Mouse (Mus musculus): ENCODE data around the gene Fev. TPM values are rescaled to one million over a fixed set of nuclear protein-coding genes. Genes with fewer than 3 reads are reported as not detected.

Gene Fev
- total and polyA plus RNA-seq, 2 experiments, result not detected

- H3K36me3 ChIP-seq (ENCODE audit: control insufficient read depth, insufficient read depth, low read length), result no peaks in the 10 kb centered on the region
- no peak overlapping the region for H3K4me3 ChIP-seq (ENCODE audit: insufficient read depth, low read depth, low read length)
- H3K79me2 ChIP-seq (ENCODE audit: control insufficient read depth, insufficient read depth, low read length), result no peaks in the 10 kb centered on the region
- no peak overlapping the region for H3K9ac ChIP-seq (ENCODE audit: low read depth, low read length)
- TF ChIP-seq POLR2A (IDR thresholded peaks at IDR 0.05; ENCODE audit: extremely low read depth, insufficient read depth, low read length), result no peak
- TF ChIP-seq CTCF (IDR thresholded peaks at IDR 0.05; ENCODE audit: low read depth, low read length), result no peak
- H3K27me3 ChIP-seq (ENCODE audit: control insufficient read depth, insufficient read depth, low read length), result peaks cover 31% of the 10 kb centered on the region
- no peaks in the 10 kb centered on the region for H3K4me1 ChIP-seq (ENCODE audit: control insufficient read depth, insufficient read depth, low read length)
- H3K27ac ChIP-seq (replicated peaks; ENCODE audit: insufficient read depth, low read depth, low read length), result no peak overlapping the region
- 8% methylated on average over 8 of the region's 8 CpGs for WGBS
- no peak for DNase-seq (ENCODE audit: extremely low read depth, low read depth, low spot score)
Measured at GRCm38 (mm10) chr1:74882828-74883227, 2.4 kb downstream of the Fev start.

GRCm38 (mm10) chr1:74882055-74882734 is 3.0 kb downstream of the Fev start:
- H3K27ac ChIP-seq (replicated peaks; ENCODE audit: insufficient read depth, low read depth, low read length), result no peak overlapping the region
- no peaks in the 10 kb centered on the region for H3K79me2 ChIP-seq (ENCODE audit: control insufficient read depth, insufficient read depth, low read length)
- peak overlapping the region; percentile 6; the same call in 1 of the 2 replicates for H3K4me3 ChIP-seq (ENCODE audit: insufficient read depth, low read depth, low read length)
- H3K36me3 ChIP-seq (ENCODE audit: control insufficient read depth, insufficient read depth, low read length), result no peaks in the 10 kb centered on the region
- no peak overlapping the region for H3K9ac ChIP-seq (ENCODE audit: low read depth, low read length)
- H3K4me1 ChIP-seq (ENCODE audit: control insufficient read depth, insufficient read depth, low read length), result no peaks in the 10 kb centered on the region
- WGBS, result 2% methylated on average over 72 of the region's 74 CpGs
- no peak for DNase-seq (ENCODE audit: extremely low read depth, low read depth, low spot score)
- TF ChIP-seq POLR2A (IDR thresholded peaks at IDR 0.05; ENCODE audit: extremely low read depth, insufficient read depth, low read length), result no peak
- no peak for TF ChIP-seq CTCF (IDR thresholded peaks at IDR 0.05; ENCODE audit: low read depth, low read length)
- peaks cover 31% of the 10 kb centered on the region for H3K27me3 ChIP-seq (ENCODE audit: control insufficient read depth, insufficient read depth, low read length)

- Histone ChIP-seq H3K27me3 (ENCODE audit: control insufficient read depth, insufficient read depth, low read length) (peaks cover 31% of the 10 kb centered on the region), H3K36me3 (ENCODE audit: control insufficient read depth, insufficient read depth, low read length) (no peaks in the 10 kb centered on the region), H3K27ac (replicated peaks; ENCODE audit: insufficient read depth, low read depth, low read length) (no peak overlapping the region), H3K9ac (ENCODE audit: low read depth, low read length) (no peak overlapping the region), H3K4me3 (ENCODE audit: insufficient read depth, low read depth, low read length) (no peak overlapping the region), H3K4me1 (ENCODE audit: control insufficient read depth, insufficient read depth, low read length) (no peaks in the 10 kb centered on the region), H3K79me2 (ENCODE audit: control insufficient read depth, insufficient read depth, low read length) (no peaks in the 10 kb centered on the region)
- TF ChIP-seq CTCF (IDR thresholded peaks at IDR 0.05; ENCODE audit: low read depth, low read length) (peak; percentile 95), POLR2A (IDR thresholded peaks at IDR 0.05; ENCODE audit: extremely low read depth, insufficient read depth, low read length) (no peak)
- 6% methylated on average over 18 of the region's 18 CpGs for WGBS
- peak; percentile 42 for DNase-seq (ENCODE audit: extremely low read depth, low read depth, low spot score)
Measured at GRCm38 (mm10) chr1:74880785-74881360, 4.3 kb downstream of the Fev start.

GRCm38 (mm10) chr1:74877199-74877598 is 8.0 kb downstream of the Fev start:
- DNase-seq (ENCODE audit: extremely low read depth, low read depth, low spot score), result no peak
- WGBS, result 46% methylated on average over 3 of the region's 3 CpGs
- peaks cover 7% of the 10 kb centered on the region for H3K27me3 ChIP-seq (ENCODE audit: control insufficient read depth, insufficient read depth, low read length)
- no peak overlapping the region for H3K4me3 ChIP-seq (ENCODE audit: insufficient read depth, low read depth, low read length)
- no peaks in the 10 kb centered on the region for H3K4me1 ChIP-seq (ENCODE audit: control insufficient read depth, insufficient read depth, low read length)
- H3K36me3 ChIP-seq (ENCODE audit: control insufficient read depth, insufficient read depth, low read length), result no peaks in the 10 kb centered on the region
- TF ChIP-seq POLR2A (IDR thresholded peaks at IDR 0.05; ENCODE audit: extremely low read depth, insufficient read depth, low read length) (no peak), CTCF (IDR thresholded peaks at IDR 0.05; ENCODE audit: low read depth, low read length) (no peak)
- H3K9ac ChIP-seq (ENCODE audit: low read depth, low read length), result no peak overlapping the region
- H3K27ac ChIP-seq (replicated peaks; ENCODE audit: insufficient read depth, low read depth, low read length), result no peak overlapping the region
- no peaks in the 10 kb centered on the region for H3K79me2 ChIP-seq (ENCODE audit: control insufficient read depth, insufficient read depth, low read length)

GRCm38 (mm10) chr1:74872218-74872617 is 13.0 kb downstream of the Fev start:
- Histone ChIP-seq H3K27me3 (ENCODE audit: control insufficient read depth, insufficient read depth, low read length) (peaks cover 3% of the 10 kb centered on the region; the same call in 1 of the 2 replicates), H3K4me1 (ENCODE audit: control insufficient read depth, insufficient read depth, low read length) (no peaks in the 10 kb centered on the region), H3K79me2 (ENCODE audit: control insufficient read depth, insufficient read depth, low read length) (no peaks in the 10 kb centered on the region), H3K36me3 (ENCODE audit: control insufficient read depth, insufficient read depth, low read length) (no peaks in the 10 kb centered on the region), H3K27ac (replicated peaks; ENCODE audit: insufficient read depth, low read depth, low read length) (no peak overlapping the region), H3K9ac (ENCODE audit: low read depth, low read length) (no peak overlapping the region), H3K4me3 (ENCODE audit: insufficient read depth, low read depth, low read length) (no peak overlapping the region)
- TF ChIP-seq CTCF (IDR thresholded peaks at IDR 0.05; ENCODE audit: low read depth, low read length) (no peak), POLR2A (IDR thresholded peaks at IDR 0.05; ENCODE audit: extremely low read depth, insufficient read depth, low read length) (no peak)
- 65% methylated on average over 2 of the region's 2 CpGs for WGBS
- DNase-seq (ENCODE audit: extremely low read depth, low read depth, low spot score), result no peak

DNA sequence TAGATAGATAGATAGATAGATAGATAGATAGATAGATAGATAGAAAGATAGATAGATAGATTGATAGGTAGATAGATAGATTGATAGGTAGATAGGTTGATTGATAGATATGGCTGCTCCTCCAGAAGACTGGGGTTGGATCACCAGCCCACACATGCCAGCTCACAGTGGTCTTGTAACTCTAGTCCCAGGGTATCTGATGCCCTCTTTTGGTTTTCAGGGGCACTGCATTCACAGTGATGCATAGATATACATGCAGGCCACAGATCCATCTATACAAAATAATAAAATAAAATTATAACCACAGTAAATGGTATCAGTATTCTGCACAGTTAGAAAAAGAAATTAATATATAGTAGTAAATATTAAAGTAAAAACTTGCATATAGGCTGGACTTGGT is 23.4 kb downstream of the Fev start:
- Histone ChIP-seq H3K27me3 (ENCODE audit: control insufficient read depth, insufficient read depth, low read length) (peaks cover 6% of the 10 kb centered on the region), H3K9ac (ENCODE audit: low read depth, low read length) (no peak overlapping the region), H3K4me3 (ENCODE audit: insufficient read depth, low read depth, low read length) (no peak overlapping the region), H3K79me2 (ENCODE audit: control insufficient read depth, insufficient read depth, low read length) (no peaks in the 10 kb centered on the region), H3K4me1 (ENCODE audit: control insufficient read depth, insufficient read depth, low read length) (no peaks in the 10 kb centered on the region; the same call in 1 of the 2 replicates), H3K36me3 (ENCODE audit: control insufficient read depth, insufficient read depth, low read length) (no peaks in the 10 kb centered on the region), H3K27ac (replicated peaks; ENCODE audit: insufficient read depth, low read depth, low read length) (no peak overlapping the region)
- DNase-seq (ENCODE audit: extremely low read depth, low read depth, low spot score), result no peak
- TF ChIP-seq CTCF (IDR thresholded peaks at IDR 0.05; ENCODE audit: low read depth, low read length) (no peak), POLR2A (IDR thresholded peaks at IDR 0.05; ENCODE audit: extremely low read depth, insufficient read depth, low read length) (no peak)
